Mouse (Mus musculus) hindbrain, embryonic 13.5 days (tissue): ENCODE measurements around the gene Ackr1. TPM values are rescaled to one million over a fixed set of nuclear protein-coding genes. Genes with fewer than 3 reads are reported as not detected.

Experiments used
- ATAC-seq: fragments of 200-750 bp; cut with Nextera tagmentation; 2 replicates; pipeline ENCODE4 v1.8.0; 2017; ENCODE audit warnings: moderate TSS enrichment; ENCODE audit not compliant: low FRiP score
- H3K27ac ChIP-seq: fragments of 300-500 bp; sonication (generic); 2 replicates; pipeline ENCODE4 v1.5.1; 2015; ENCODE audit warnings: inconsistent platforms, mild to moderate bottlenecking, moderate library complexity
- H3K27me3 ChIP-seq: fragments of 300-500 bp; sonication (generic); 2 replicates; pipeline ENCODE4 v1.6.1; 2015; ENCODE audit warnings: mild to moderate bottlenecking, inconsistent platforms
- H3K36me3 ChIP-seq: fragments of 300-500 bp; sonication (generic); 2 replicates; pipeline ENCODE4 v1.6.1; 2015; ENCODE audit warnings: mild to moderate bottlenecking, inconsistent platforms
- H3K4me1 ChIP-seq: fragments of 300-500 bp; sonication (generic); replicated peaks from 2 replicates; pipeline ENCODE4 v1.6.1; 2015; ENCODE audit warnings: inconsistent platforms
- H3K4me2 ChIP-seq: fragments of 300-500 bp; sonication (generic); 2 replicates; pipeline ENCODE4 v1.6.1; 2015; ENCODE audit warnings: inconsistent platforms, mild to moderate bottlenecking, moderate library complexity
- H3K4me3 ChIP-seq: fragments of 300-500 bp; sonication (generic); 2 replicates; pipeline ENCODE4 v1.5.1; 2015; ENCODE audit warnings: mild to moderate bottlenecking, inconsistent platforms
- H3K9ac ChIP-seq: fragments of 300-500 bp; sonication (generic); 2 replicates; pipeline ENCODE4 v1.6.1; 2015; ENCODE audit warnings: mild to moderate bottlenecking, inconsistent platforms
- H3K9me3 ChIP-seq: fragments of 300-500 bp; sonication (generic); 2 replicates; pipeline ENCODE4 v1.6.1; 2016; ENCODE audit warnings: inconsistent platforms
- WGBS: fragments of 180-500 bp; shearing (Covaris S2); methylation state at CpG from one replicate; pipeline ENCODE4 v1.1.7; 2015; 5-methylcytosine and 5-hydroxymethylcytosine counted together
- polyA plus RNA-seq: library from polyadenylated mRNA; unstranded; fragments of >200 nt; fragmentation: Nextera tagmentation; extraction: Ambion mirVana; gene quantifications from 2 replicates; pipeline ENCODE4 v1.2.1, GENCODE M21; 2015

Gene Ackr1
- polyA plus RNA-seq, 1 experiment from 2014 or later: 15.1 TPM

GRCm38 (mm10) chr1:173342425-173342824, 8.9 kb upstream of the Ackr1 start:
- Histone ChIP-seq H3K4me2 (no peak overlapping the region), H3K27ac (peak overlapping the region; percentile 19; the same call in 1 of the 2 replicates), H3K4me3 (no peak overlapping the region), H3K36me3 (peaks cover 85% of the 10 kb centered on the region), H3K27me3 (no peaks in the 10 kb centered on the region), H3K4me1 (peaks cover 7% of the 10 kb centered on the region; the same call in 1 of the 2 replicates), H3K9ac (no peak overlapping the region), H3K9me3 (no peaks in the 10 kb centered on the region)
- peak; percentile 22; the same call in 1 of the 2 replicates for ATAC-seq
- WGBS: 50% methylated on average over 1 of the region's 1 CpGs

DNA sequence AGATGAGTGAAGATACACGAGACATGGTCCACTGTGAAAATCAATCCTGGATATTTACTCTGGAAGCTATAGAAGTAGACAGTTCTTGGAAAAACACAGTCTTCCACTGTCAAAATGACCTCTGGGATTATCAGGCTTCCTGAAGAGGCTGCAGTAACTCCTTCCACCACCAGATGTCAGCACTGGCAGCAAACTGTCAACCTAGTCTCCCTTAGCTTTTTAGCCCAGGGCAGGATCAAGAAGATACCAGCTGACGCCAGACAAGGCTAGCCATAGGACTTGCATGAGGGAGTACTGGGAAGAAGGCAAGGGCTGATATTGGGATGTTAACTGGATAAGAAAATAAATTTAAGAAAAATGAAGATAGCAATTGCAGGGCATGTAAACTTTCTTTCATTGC, 6.0 kb upstream of the Ackr1 start:
- peaks cover 87% of the 10 kb centered on the region for H3K36me3 ChIP-seq

GRCm38 (mm10) chr1:173337008-173337407, 3.5 kb upstream of the Ackr1 start:
- Histone ChIP-seq H3K4me2 (no peak overlapping the region), H3K4me1 (peaks cover 8% of the 10 kb centered on the region), H3K9ac (no peak overlapping the region), H3K27me3 (no peaks in the 10 kb centered on the region), H3K9me3 (no peaks in the 10 kb centered on the region), H3K4me3 (no peak overlapping the region), H3K36me3 (peaks cover 66% of the 10 kb centered on the region), H3K27ac (no peak overlapping the region)
- 91% methylated on average over 10 of the region's 10 CpGs for WGBS
- ATAC-seq: no peak

More for the DNA sequence above, 6.0 kb upstream of the Ackr1 start:
- no peaks in the 10 kb centered on the region for H3K27me3 ChIP-seq
- no peak overlapping the region for H3K9ac ChIP-seq
- no peak overlapping the region for H3K4me2 ChIP-seq
- H3K4me3 ChIP-seq: no peak overlapping the region
- ATAC-seq: 0 out of 2 replicates have a peak, but pooled peaks have one; percentile 41
- no peak overlapping the region for H3K27ac ChIP-seq
- 13% methylated on average over 2 of the region's 2 CpGs for WGBS
- H3K4me1 ChIP-seq: peaks cover 14% of the 10 kb centered on the region
- no peaks in the 10 kb centered on the region for H3K9me3 ChIP-seq

- Histone ChIP-seq H3K9ac (no peak overlapping the region), H3K27me3 (no peaks in the 10 kb centered on the region), H3K27ac (0 out of 2 replicates have a peak overlapping the region, but pooled peaks have one; percentile 4), H3K9me3 (no peaks in the 10 kb centered on the region), H3K4me3 (no peak overlapping the region), H3K4me1 (peaks cover 8% of the 10 kb centered on the region), H3K36me3 (peaks cover 56% of the 10 kb centered on the region), H3K4me2 (no peak overlapping the region)
- WGBS: 37% methylated on average over 11 of the region's 11 CpGs
- ATAC-seq: 0 out of 2 replicates have a peak, but pooled peaks have one; percentile 19
Measured at GRCm38 (mm10) chr1:173335903-173336302, 2.4 kb upstream of the Ackr1 start.

DNA sequence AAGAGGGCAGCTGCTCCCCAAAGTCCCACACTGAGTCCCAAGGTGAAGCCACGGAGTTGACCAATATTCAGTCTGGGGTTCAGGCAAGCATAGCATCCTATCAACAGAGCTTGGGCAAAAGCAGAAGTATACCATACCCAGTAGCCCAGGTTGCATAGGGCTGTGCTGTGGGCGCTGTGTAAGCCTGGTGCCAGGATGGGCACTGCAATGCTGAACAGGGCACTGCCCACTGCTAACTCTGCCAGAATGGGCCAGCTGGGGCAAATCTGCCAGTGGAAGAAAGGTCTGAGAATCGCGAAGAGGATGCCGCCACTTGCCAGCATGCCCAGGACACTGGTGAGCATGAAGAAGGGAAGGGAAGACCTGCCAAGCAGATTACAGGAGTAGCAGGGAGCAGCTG, 1.1 kb downstream of the Ackr1 start:
- H3K27ac ChIP-seq: no peak overlapping the region
- peaks cover 24% of the 10 kb centered on the region for H3K4me1 ChIP-seq
- 95% methylated on average over 5 of the region's 5 CpGs for WGBS
- ATAC-seq: no peak
- no peaks in the 10 kb centered on the region for H3K9me3 ChIP-seq
- H3K9ac ChIP-seq: no peak overlapping the region
- H3K36me3 ChIP-seq: peaks cover 23% of the 10 kb centered on the region
- no peak overlapping the region for H3K4me2 ChIP-seq
- no peaks in the 10 kb centered on the region for H3K27me3 ChIP-seq
- no peak overlapping the region for H3K4me3 ChIP-seq

DNA sequence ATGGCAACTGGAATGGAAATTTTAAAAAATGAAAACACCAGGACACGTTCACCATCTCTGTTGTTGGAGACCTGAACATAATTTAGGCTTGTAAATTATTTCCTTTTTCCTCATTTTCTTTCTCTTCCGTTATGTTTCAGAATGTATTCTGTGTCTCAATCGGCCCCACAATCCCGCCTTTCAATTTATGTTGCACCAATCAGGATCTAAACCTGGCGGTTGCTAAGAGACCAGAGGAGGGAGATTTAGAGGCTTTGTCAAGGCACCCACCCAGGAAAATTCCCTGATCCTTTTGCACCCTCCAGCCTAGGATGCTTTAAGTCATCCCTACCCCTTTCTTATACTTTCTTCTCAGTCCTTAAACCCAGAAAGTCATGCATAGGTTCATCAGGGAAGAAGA, 3.8 kb downstream of the Ackr1 start:
- WGBS: 79% methylated on average over 5 of the region's 5 CpGs
- ATAC-seq: no peak
- Histone ChIP-seq H3K27ac (no peak overlapping the region), H3K4me3 (no peak overlapping the region), H3K4me2 (no peak overlapping the region), H3K27me3 (no peaks in the 10 kb centered on the region), H3K36me3 (no peaks in the 10 kb centered on the region), H3K9ac (no peak overlapping the region), H3K4me1 (peaks cover 16% of the 10 kb centered on the region), H3K9me3 (no peaks in the 10 kb centered on the region)

GRCm38 (mm10) chr1:173329185-173329584, 4.4 kb downstream of the Ackr1 start:
- H3K4me3 ChIP-seq: no peak overlapping the region
- H3K4me1 ChIP-seq: peaks cover 16% of the 10 kb centered on the region
- no peaks in the 10 kb centered on the region for H3K36me3 ChIP-seq
- peak overlapping the region; percentile 48; the same call in 1 of the 2 replicates for H3K27ac ChIP-seq
- no peak overlapping the region for H3K9ac ChIP-seq
- WGBS: 44% methylated on average over 4 of the region's 4 CpGs
- H3K27me3 ChIP-seq: no peaks in the 10 kb centered on the region
- no peak overlapping the region for H3K4me2 ChIP-seq
- no peaks in the 10 kb centered on the region for H3K9me3 ChIP-seq
- ATAC-seq: 0 out of 2 replicates have a peak, but pooled peaks have one; percentile 21

GRCm38 (mm10) chr1:173328446-173328845, 5.1 kb downstream of the Ackr1 start:
- H3K9ac ChIP-seq: no peak overlapping the region
- no peak for ATAC-seq
- H3K4me1 ChIP-seq: peaks cover 16% of the 10 kb centered on the region
- WGBS: 53% methylated on average over 8 of the region's 8 CpGs
- H3K27ac ChIP-seq: no peak overlapping the region
- H3K36me3 ChIP-seq: no peaks in the 10 kb centered on the region
- no peak overlapping the region for H3K4me3 ChIP-seq
- no peak overlapping the region for H3K4me2 ChIP-seq
- H3K27me3 ChIP-seq: no peaks in the 10 kb centered on the region
- no peaks in the 10 kb centered on the region for H3K9me3 ChIP-seq

- Histone ChIP-seq H3K9ac (no peak overlapping the region), H3K4me3 (no peak overlapping the region), H3K27me3 (no peaks in the 10 kb centered on the region), H3K9me3 (no peaks in the 10 kb centered on the region), H3K4me2 (no peak overlapping the region), H3K27ac (no peak overlapping the region), H3K4me1 (peaks cover 22% of the 10 kb centered on the region), H3K36me3 (no peaks in the 10 kb centered on the region)
- 68% methylated on average over 1 of the region's 1 CpGs for whole genome bisulfite sequencing
- no peak for ATAC-seq
Measured at GRCm38 (mm10) chr1:173326552-173326951, 7.0 kb downstream of the Ackr1 start.

- H3K4me3 ChIP-seq: no peak overlapping the region
- no peak overlapping the region for H3K4me2 ChIP-seq
- 93% methylated on average over 1 of the region's 1 CpGs for WGBS
- peaks cover 27% of the 10 kb centered on the region for H3K4me1 ChIP-seq
- no peak overlapping the region for H3K9ac ChIP-seq
- H3K27me3 ChIP-seq: no peaks in the 10 kb centered on the region
- H3K27ac ChIP-seq: no peak overlapping the region
- no peak for ATAC-seq
- no peaks in the 10 kb centered on the region for H3K9me3 ChIP-seq
- H3K36me3 ChIP-seq: no peaks in the 10 kb centered on the region
Measured at GRCm38 (mm10) chr1:173325395-173325794, 8.2 kb downstream of the Ackr1 start.

DNA sequence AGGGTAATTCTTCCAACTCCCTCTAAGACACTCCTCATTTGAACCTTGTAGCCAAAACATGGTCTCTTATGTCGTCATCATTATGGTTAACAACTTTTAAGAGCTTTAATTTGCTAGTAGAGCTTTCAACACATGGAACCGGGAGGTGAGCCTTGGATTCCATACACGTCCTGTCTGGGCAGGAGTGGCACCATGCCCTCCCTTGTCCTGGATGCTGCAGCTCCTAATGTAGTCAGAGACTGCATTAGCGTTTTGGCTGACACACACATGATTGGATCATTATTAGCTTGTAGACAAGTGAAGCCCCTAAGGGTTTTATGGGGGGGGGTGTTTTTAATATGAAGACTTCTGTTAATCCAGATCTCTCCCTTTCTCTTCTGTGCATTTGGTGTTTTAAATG, 8.6 kb downstream of the Ackr1 start:
- WGBS: 64% methylated on average over 4 of the region's 4 CpGs
- H3K27ac ChIP-seq: no peak overlapping the region
- no peaks in the 10 kb centered on the region for H3K27me3 ChIP-seq
- H3K4me2 ChIP-seq: no peak overlapping the region
- no peak for ATAC-seq
- no peaks in the 10 kb centered on the region for H3K36me3 ChIP-seq
- no peak overlapping the region for H3K9ac ChIP-seq
- peaks cover 24% of the 10 kb centered on the region for H3K4me1 ChIP-seq
- H3K4me3 ChIP-seq: no peak overlapping the region
- H3K9me3 ChIP-seq: no peaks in the 10 kb centered on the region

GRCm38 (mm10) chr1:173323839-173324585, 9.5 kb downstream of the Ackr1 start:
- WGBS: 33% methylated on average over 5 of the region's 5 CpGs
- no peak for ATAC-seq
- Histone ChIP-seq H3K9ac (no peak overlapping the region), H3K36me3 (no peaks in the 10 kb centered on the region), H3K9me3 (no peaks in the 10 kb centered on the region), H3K4me1 (peaks cover 16% of the 10 kb centered on the region), H3K27me3 (no peaks in the 10 kb centered on the region), H3K4me2 (no peak overlapping the region), H3K4me3 (no peak overlapping the region), H3K27ac (no peak overlapping the region)

GRCm38 (mm10) chr1:173322249-173322627, 11.3 kb downstream of the Ackr1 start:
- H3K4me3 ChIP-seq: no peak overlapping the region
- no peak overlapping the region for H3K9ac ChIP-seq
- H3K4me1 ChIP-seq: peaks cover 11% of the 10 kb centered on the region
- H3K9me3 ChIP-seq: no peaks in the 10 kb centered on the region
- H3K36me3 ChIP-seq: no peaks in the 10 kb centered on the region
- H3K4me2 ChIP-seq: no peak overlapping the region
- H3K27me3 ChIP-seq: no peaks in the 10 kb centered on the region
- H3K27ac ChIP-seq: no peak overlapping the region
- WGBS: 70% methylated on average over 6 of the region's 6 CpGs
- ATAC-seq: no peak
